Mouse (Mus musculus) adipocyte (in vitro differentiated cells): ENCODE data around the gene Sptbn1.
"Not testable (repeated sequence)": the region's sequence is repeated elsewhere in the genome, so short reads cannot be mapped to it uniquely, and the experiment has no call there.

Experiments
- DNase-seq: peaks from one replicate; pipeline ENCODE4 v3.0.0-alpha.2; 2016; ENCODE audit warnings: low spot score

Gene Sptbn1

GRCm38 (mm10) chr11:30256491-30256890 lies 11.5 kb downstream of the Sptbn1 start:
- DNase-seq: no peak

- not testable (repeated sequence) for DNase-seq
Measured at GRCm38 (mm10) chr11:30255211-30255610, 12.8 kb downstream of the Sptbn1 start.

- no peak for DNase-seq
Measured at GRCm38 (mm10) chr11:30251294-30251904, 16.6 kb downstream of the Sptbn1 start.

GRCm38 (mm10) chr11:30249452-30250016 lies 18.4 kb downstream of the Sptbn1 start:
- no peak for DNase-seq

GRCm38 (mm10) chr11:30247106-30247505 lies 20.9 kb downstream of the Sptbn1 start:
- peak; percentile 49 for DNase-seq

- DNase-seq: no peak
Measured at GRCm38 (mm10) chr11:30246161-30246560, 21.8 kb downstream of the Sptbn1 start.

- no peak for DNase-seq
Measured at GRCm38 (mm10) chr11:30244172-30244571, 23.8 kb downstream of the Sptbn1 start.

- peak; percentile 85 for DNase-seq
Measured at GRCm38 (mm10) chr11:30243591-30243990, 24.4 kb downstream of the Sptbn1 start.

GRCm38 (mm10) chr11:30240861-30241260 lies 27.1 kb downstream of the Sptbn1 start:
- DNase-seq: no peak

GRCm38 (mm10) chr11:30237960-30238359 lies 30.0 kb downstream of the Sptbn1 start:
- DNase-seq: no peak

- DNase-seq: no peak
Measured at GRCm38 (mm10) chr11:30236681-30237242, 31.2 kb downstream of the Sptbn1 start.

GRCm38 (mm10) chr11:30235666-30236065 lies 32.3 kb downstream of the Sptbn1 start:
- no peak for DNase-seq

GRCm38 (mm10) chr11:30235218-30235617 lies 32.8 kb downstream of the Sptbn1 start:
- no peak for DNase-seq

GRCm38 (mm10) chr11:30233946-30234345 lies 34.0 kb downstream of the Sptbn1 start:
- no peak for DNase-seq

- peak; percentile 83 for DNase-seq
Measured at GRCm38 (mm10) chr11:30232082-30232481, 35.9 kb downstream of the Sptbn1 start.

- no peak for DNase-seq
Measured at GRCm38 (mm10) chr11:30231336-30231735, 36.6 kb downstream of the Sptbn1 start.

- DNase-seq: no peak
Measured at GRCm38 (mm10) chr11:30230330-30230771, 37.6 kb downstream of the Sptbn1 start.

- DNase-seq: no peak
Measured at GRCm38 (mm10) chr11:30226756-30227155, 41.2 kb downstream of the Sptbn1 start.

GRCm38 (mm10) chr11:30224599-30224998 lies 43.4 kb downstream of the Sptbn1 start:
- DNase-seq: no peak

- DNase-seq: peak; percentile 45
Measured at GRCm38 (mm10) chr11:30222636-30223035, 45.3 kb downstream of the Sptbn1 start.

GRCm38 (mm10) chr11:30221043-30221442 lies 46.9 kb downstream of the Sptbn1 start:
- peak; percentile 27 for DNase-seq

GRCm38 (mm10) chr11:30218386-30218785 lies 49.6 kb downstream of the Sptbn1 start:
- DNase-seq: no peak

- DNase-seq: no peak
Measured at GRCm38 (mm10) chr11:30217496-30217895, 50.5 kb downstream of the Sptbn1 start.
